Comparison of ENCODE assay signal across 8 mouse cellular contexts in the genomic region with DNA sequence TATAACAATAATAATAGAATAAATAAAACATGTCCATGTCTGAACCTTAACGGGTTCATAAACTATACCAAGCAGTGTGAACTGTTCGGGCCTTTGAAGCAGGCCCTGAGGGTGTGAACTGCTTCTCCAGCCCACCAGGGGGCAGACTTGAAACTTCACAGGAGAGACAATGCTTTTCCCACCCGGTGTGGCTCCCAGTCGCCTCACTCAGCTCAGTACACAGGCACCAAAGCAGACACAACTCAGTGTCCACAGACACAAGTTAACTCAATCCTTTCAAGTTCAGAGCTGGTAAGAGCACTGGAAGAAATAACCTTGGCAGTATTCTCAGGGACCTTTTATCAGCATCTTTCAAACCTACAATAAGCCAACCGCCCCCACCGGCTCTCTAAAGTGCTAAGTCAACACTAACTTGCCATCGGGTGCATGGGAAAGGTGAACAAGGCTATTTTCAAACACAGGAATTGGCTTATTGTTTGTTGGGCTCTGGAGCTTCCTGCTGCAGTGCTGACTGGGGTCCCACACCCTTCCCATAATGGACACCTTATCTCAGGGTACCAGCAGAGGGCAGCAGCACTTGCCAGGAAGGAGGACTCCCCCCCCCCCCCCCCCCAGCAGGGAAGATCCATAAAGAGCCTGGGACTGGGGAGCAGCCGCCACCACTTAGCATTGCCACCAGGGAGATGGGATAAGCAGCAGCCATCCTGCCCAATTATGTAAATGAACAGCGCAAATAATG. TPM values are rescaled to one million over a fixed set of nuclear protein-coding genes. Genes with fewer than 3 reads are reported as not detected.
DNase-seq lines count a peak whose midpoint lies in the region; ATAC-seq lines count a peak whose summit lies in the region.

No protein-coding gene starts in this region.

- no peak overlapping the region for H3K4me3 ChIP-seq in embryonic facial prominence, embryonic 11.5 days (ENCODE audit: low read depth, low read length)
- H3K4me3 ChIP-seq in limb, embryonic 13.5 days, result no peak overlapping the region
- no peak overlapping the region for H3K4me3 ChIP-seq in midbrain, embryonic 16.5 days (ENCODE audit: low read depth, low read length)

- H3K9me3 ChIP-seq in embryonic facial prominence, embryonic 11.5 days (replicated peaks; ENCODE audit: control insufficient read depth, low read length), result no peaks in the 10 kb centered on the region
- no peaks in the 10 kb centered on the region for H3K9me3 ChIP-seq in limb, embryonic 13.5 days
- H3K9me3 ChIP-seq in midbrain, embryonic 16.5 days (replicated peaks; ENCODE audit: control insufficient read depth, low read length, poor library complexity, severe bottlenecking), result no peaks in the 10 kb centered on the region

- no peaks in the 10 kb centered on the region for H3K27me3 ChIP-seq in embryonic facial prominence, embryonic 11.5 days (ENCODE audit: control insufficient read depth, insufficient read depth, low read length)
- 0 out of 2 replicates have a peak, but pooled peaks cover 3% of the 10 kb centered on the region for H3K27me3 ChIP-seq in limb, embryonic 13.5 days
- H3K27me3 ChIP-seq in midbrain, embryonic 16.5 days (ENCODE audit: control insufficient read depth, insufficient read depth, low read depth, low read length), result no peaks in the 10 kb centered on the region

- H3K27ac ChIP-seq in embryonic facial prominence, embryonic 11.5 days (replicated peaks; ENCODE audit: low read depth, low read length), result no peak overlapping the region
- no peak overlapping the region for H3K27ac ChIP-seq in limb, embryonic 13.5 days
- peak overlapping the region; percentile 5; the same call in 1 of the 2 replicates for H3K27ac ChIP-seq in midbrain, embryonic 16.5 days (ENCODE audit: low read length)

- no peak overlapping the region for H3K9ac ChIP-seq in embryonic facial prominence, embryonic 11.5 days (replicated peaks; ENCODE audit: low read length)
- H3K9ac ChIP-seq in limb, embryonic 13.5 days, result no peak overlapping the region
- no peak overlapping the region for H3K9ac ChIP-seq in midbrain, embryonic 16.5 days (ENCODE audit: low read depth, low read length)

- no peaks in the 10 kb centered on the region for H3K36me3 ChIP-seq in embryonic facial prominence, embryonic 11.5 days (replicated peaks; ENCODE audit: control insufficient read depth, insufficient read depth, low read depth, low read length)
- H3K36me3 ChIP-seq in limb, embryonic 13.5 days, result no peaks in the 10 kb centered on the region
- peaks cover 9% of the 10 kb centered on the region; the same call in 1 of the 2 replicates for H3K36me3 ChIP-seq in midbrain, embryonic 16.5 days (ENCODE audit: control insufficient read depth, insufficient read depth, low read length)

- WGBS in embryonic facial prominence, embryonic 11.5 days, result 41% methylated on average over 9 of the region's 9 CpGs
- WGBS in limb, embryonic 13.5 days, result 32% methylated on average over 9 of the region's 9 CpGs
- WGBS in midbrain, embryonic 16.5 days, result 35% methylated on average over 9 of the region's 9 CpGs

- peak; percentile 66 for ATAC-seq in embryonic facial prominence, embryonic 11.5 days (replicated peaks; ENCODE audit: insufficient number of reproducible peaks, low FRiP score, low TSS enrichment, low read depth)
- ATAC-seq in limb, embryonic 13.5 days (ENCODE audit: low FRiP score, low read depth), result peak; percentile 82
- peak; percentile 84 for ATAC-seq in midbrain, embryonic 16.5 days

- no peak overlapping the region for H3K4me2 ChIP-seq in embryonic facial prominence, embryonic 11.5 days (ENCODE audit: low read depth, low read length)
- peak overlapping the region; percentile 24 for H3K4me2 ChIP-seq in limb, embryonic 13.5 days (replicated peaks)
- H3K4me2 ChIP-seq in midbrain, embryonic 16.5 days (ENCODE audit: low read length), result no peak overlapping the region

- peak; percentile 79 for DNase-seq in 416B (ENCODE audit: low read depth)
- peak; percentile 83 for DNase-seq in adrenal gland, postnatal 10 days
- DNase-seq in embryonic facial prominence, embryonic 11.5 days (ENCODE audit: low spot score), result peak; percentile 86
- DNase-seq in heart, adult 8-10 months (ENCODE audit: low spot score), result peak; percentile 77
- peak; percentile 45 to 76 for DNase-seq in kidney, adult 8-10 months
- DNase-seq in spleen, postnatal 36 days (ENCODE audit: low spot score in 2 of 2), result peak; percentile 72 to 78

- 0 out of 2 replicates have a peak, but pooled peaks cover 3% of the 10 kb centered on the region for H3K4me1 ChIP-seq in embryonic facial prominence, embryonic 11.5 days (ENCODE audit: control insufficient read depth, insufficient read depth, low read length)
- peaks cover 26% of the 10 kb centered on the region for H3K4me1 ChIP-seq in limb, embryonic 13.5 days
- peaks cover 3% of the 10 kb centered on the region; the same call in 1 of the 2 replicates for H3K4me1 ChIP-seq in midbrain, embryonic 16.5 days (ENCODE audit: control insufficient read depth, insufficient read depth, low read length)

RNA-seq across cellular contexts. Expression of gene Gpr68, which starts 44.4 kb away (rescaled TPM):
- total RNA-seq in adrenal gland, postnatal 10 days (2021), result 1 to 10 TPM; 1.6 to 1.8 TPM
- polyA plus RNA-seq in embryonic facial prominence, embryonic 11.5 days (2014; fragmentation: Nextera tagmentation; extraction: Ambion mirVana), result 0.07 and 0.08 TPM in 2 replicates
- under 1 TPM in 3 of 4 experiments, not detected in 1; 0.09 to 0.49 (median 0.28) TPM for total RNA-seq in heart, adult 8-10 months (2022)
- 0.25 and 0.29 TPM in 2 replicates for polyA plus RNA-seq in limb, embryonic 13.5 days (2015; fragmentation: Nextera tagmentation; extraction: Ambion mirVana)
- 6.2 and 6.3 TPM in 2 replicates for polyA plus RNA-seq in midbrain, embryonic 16.5 days (2015; fragmentation: Nextera tagmentation; extraction: Ambion mirVana)
